Mouse (Mus musculus): ENCODE measurements around the gene Gm6525. TPM values are rescaled to one million over a fixed set of nuclear protein-coding genes. Genes with fewer than 3 reads are reported as not detected.

Gene Gm6525
- total and polyA plus RNA-seq, 3 experiments = 0.17 to 0.71 (median 0.31) TPM

DNA sequence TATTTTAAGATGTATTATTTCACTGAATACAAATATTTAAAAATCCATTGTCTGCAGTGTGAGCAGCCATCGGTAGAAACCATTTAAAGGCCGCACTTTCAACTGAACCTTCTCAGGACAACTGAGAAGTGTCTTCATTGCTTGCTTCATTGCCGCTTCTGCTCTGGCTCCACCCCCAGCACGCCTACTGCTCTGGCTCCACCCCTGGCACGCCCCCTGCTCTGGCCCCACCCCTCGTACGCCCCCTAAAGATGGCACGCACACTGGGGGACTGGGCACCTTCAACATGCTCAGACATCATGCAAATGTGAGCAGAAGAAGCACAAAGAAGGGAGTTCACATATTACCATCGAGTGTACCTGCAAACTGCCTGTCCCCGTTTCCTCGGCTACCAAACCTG lies 1.5 kb upstream of the Gm6525 start:
- no peak overlapping the region for H3K4me3 ChIP-seq (replicated peaks in 1 of 3; ENCODE audit: low read depth in 2 of 3, low read length in 2 of 3, poor library complexity in 1 of 3)

GRCm38 (mm10) chr3:84175337-84176315 lies 1.7 kb downstream of the Gm6525 start:
- dilution Hi-C loops (cut with MboI; ENCODE audit: extremely low pct_ligation_motif_present, extremely low pct_unique_long_range_greater_than_20kb, low sequenced_read_pairs) = no loop called here
- peak; percentile 70; the same call in 1 of the 2 replicates for TF ChIP-seq CHD1 (IDR thresholded peaks at IDR 0.05; ENCODE audit: low read depth, low read length)
- TF ChIP-seq ZNF384 (IDR thresholded peaks at IDR 0.05; ENCODE audit: low read depth, low read length) = peak; percentile 84
- peak; percentile 72 to 97 for TF ChIP-seq CTCF (conservative IDR thresholded peaks at IDR 0.05 in 1 of 2, IDR thresholded peaks at IDR 0.05 in 1 of 2; ENCODE audit: low read depth in 2 of 2, low read length in 2 of 2)
- TF ChIP-seq SMC3 (IDR thresholded peaks at IDR 0.05; ENCODE audit: low read depth, low read length) = peak; percentile 98
- TF ChIP-seq MXI1 (IDR thresholded peaks at IDR 0.05; ENCODE audit: low read depth, low read length) = peak; percentile 42; the same call in 1 of the 2 replicates
- TF ChIP-seq SIN3A (IDR thresholded peaks at IDR 0.05; ENCODE audit: low read length) = 0 out of 2 replicates have a peak, but pooled peaks have one; percentile 34
- TF ChIP-seq JUND (conservative IDR thresholded peaks at IDR 0.05; ENCODE audit: low read depth, low read length) = no peak
- 0 out of 2 replicates have a peak, but pooled peaks have one; percentile 13 for TF ChIP-seq IRF4 (IDR thresholded peaks at IDR 0.05; ENCODE audit: low read depth, low read length)
- TF ChIP-seq ZC3H11A (IDR thresholded peaks at IDR 0.05; ENCODE audit: low read depth, low read length) = peak; percentile 87
- TF ChIP-seq KAT2A (IDR thresholded peaks at IDR 0.05; ENCODE audit: insufficient replicate concordance, low read length) = no peak
- TF ChIP-seq MYC (IDR thresholded peaks at IDR 0.05; ENCODE audit: low read depth, low read length) = no peak
- peak; percentile 15; the same call in 1 of the 2 replicates for TF ChIP-seq ETS1 (conservative IDR thresholded peaks at IDR 0.05; ENCODE audit: low read depth, low read length)
- Histone ChIP-seq H3K4me3 (replicated peaks in 1 of 3; ENCODE audit: low read depth in 2 of 3, low read length in 2 of 3, poor library complexity in 1 of 3) (no peak overlapping the region), H3K4me2 (ENCODE audit: insufficient read depth, low read depth, poor library complexity, severe bottlenecking) (no peak overlapping the region), H3K4me1 (ENCODE audit: control insufficient read depth in 1 of 2, insufficient read depth in 2 of 2) (peaks cover 2 to 15% of the 10 kb centered on the region in 2 experiments), H3K27me3 (replicated peaks) (no peaks in the 10 kb centered on the region), H3K9ac (ENCODE audit: insufficient read depth, low read depth) (no peak overlapping the region), H3K9me3 (replicated peaks; ENCODE audit: low read length) (no peaks in the 10 kb centered on the region), H3K27ac (ENCODE audit: insufficient read depth, low read depth) (no peak overlapping the region), H3K36me3 (replicated peaks in 1 of 2; ENCODE audit: control insufficient read depth in 1 of 2, insufficient read depth in 1 of 2, low read length in 1 of 2) (peaks cover 0 to 9% of the 10 kb centered on the region in 2 experiments), H3K79me2 (replicated peaks; ENCODE audit: control insufficient read depth, extremely low read depth, insufficient read depth, poor library complexity, severe bottlenecking) (no peaks in the 10 kb centered on the region)
- in situ Hi-C loops (cut with MboI; ENCODE audit: low pct_ligation_motif_present, low pct_unique_long_range_greater_than_20kb, low sequenced_read_pairs) = no loop called here
- DNase-seq (ENCODE audit: extremely low read depth) = peak; percentile 84

More for the DNA sequence above, 1.5 kb upstream of the Gm6525 start:
- Histone ChIP-seq H3K9me3 (replicated peaks; ENCODE audit: low read length) (no peaks in the 10 kb centered on the region), H3K79me2 (replicated peaks; ENCODE audit: control insufficient read depth, extremely low read depth, insufficient read depth, poor library complexity, severe bottlenecking) (no peaks in the 10 kb centered on the region), H3K4me1 (ENCODE audit: control insufficient read depth in 1 of 2, insufficient read depth in 2 of 2) (peaks cover 5 to 32% of the 10 kb centered on the region in 2 experiments), H3K27ac (ENCODE audit: insufficient read depth, low read depth) (no peak overlapping the region), H3K27me3 (replicated peaks) (no peaks in the 10 kb centered on the region), H3K36me3 (replicated peaks in 1 of 2; ENCODE audit: control insufficient read depth in 1 of 2, insufficient read depth in 1 of 2, low read length in 1 of 2) (peaks cover 0 to 13% of the 10 kb centered on the region in 2 experiments), H3K4me2 (ENCODE audit: insufficient read depth, low read depth, poor library complexity, severe bottlenecking) (no peak overlapping the region), H3K9ac (ENCODE audit: insufficient read depth, low read depth) (no peak overlapping the region)
- in situ Hi-C loops (cut with MboI; ENCODE audit: low pct_ligation_motif_present, low pct_unique_long_range_greater_than_20kb, low sequenced_read_pairs) (loop anchor here (5.0 to 25.0 kb wide), 2 partner anchors 140 to 365 kb away; no protein-coding TSS in a partner anchor), dilution Hi-C loops (cut with MboI; ENCODE audit: extremely low pct_ligation_motif_present, extremely low pct_unique_long_range_greater_than_20kb, low sequenced_read_pairs) (no loop called here)
- TF ChIP-seq MYC (IDR thresholded peaks at IDR 0.05; ENCODE audit: low read depth, low read length) (no peak), CHD1 (IDR thresholded peaks at IDR 0.05; ENCODE audit: low read depth, low read length) (no peak), MEF2A (IDR thresholded peaks at IDR 0.05; ENCODE audit: borderline replicate concordance, low read depth, low read length) (no peak), POLR2AphosphoS2 (IDR thresholded peaks at IDR 0.05; ENCODE audit: low read depth, low read length) (no peak), IRF4 (IDR thresholded peaks at IDR 0.05; ENCODE audit: low read depth, low read length) (no peak), E2F4 (IDR thresholded peaks at IDR 0.05; ENCODE audit: insufficient replicate concordance, low read depth, low read length) (no peak), UBTF (IDR thresholded peaks at IDR 0.05; ENCODE audit: low read depth, low read length) (no peak), USF2 (conservative IDR thresholded peaks at IDR 0.05; ENCODE audit: low read depth, low read length) (no peak), ZNF384 (IDR thresholded peaks at IDR 0.05; ENCODE audit: low read depth, low read length) (no peak), TCF12 (IDR thresholded peaks at IDR 0.05; ENCODE audit: low read depth, low read length) (no peak), CTCF (conservative IDR thresholded peaks at IDR 0.05 in 1 of 2, IDR thresholded peaks at IDR 0.05 in 1 of 2; ENCODE audit: low read depth in 2 of 2, low read length in 2 of 2) (no peak), SIN3A (IDR thresholded peaks at IDR 0.05; ENCODE audit: low read length) (no peak), NRF1 (IDR thresholded peaks at IDR 0.05; ENCODE audit: low read depth, low read length) (no peak), JUND (conservative IDR thresholded peaks at IDR 0.05; ENCODE audit: low read depth, low read length) (no peak), BHLHE40 (IDR thresholded peaks at IDR 0.05; ENCODE audit: low read depth, low read length) (no peak), ETS1 (conservative IDR thresholded peaks at IDR 0.05; ENCODE audit: low read depth, low read length) (no peak)
- no peak for DNase-seq (ENCODE audit: extremely low read depth)
